In genomic region chr13:48528123-48528871, GRCm38 (mm10) we compare ENCODE assay signal across 9 mouse cellular contexts. TPM values are rescaled to one million over a fixed set of nuclear protein-coding genes. Genes with fewer than 3 reads are reported as not detected.
DNase-seq lines count a peak whose midpoint lies in the region; ATAC-seq lines count a peak whose summit lies in the region.
"Had no signal": no experiment of that assay in that cellular context is flagged by ENCODE, and none has a peak within 500 bp of the region (broad histone marks: within the 10 kb centered on the region; RNA-seq: fewer than 3 reads in every experiment).

No protein-coding gene starts in this region.

- WGBS in intestine, embryonic 16.5 days = 51% methylated on average over 15 of the region's 15 CpGs
- 57% methylated on average over 15 of the region's 15 CpGs for WGBS in midbrain, embryonic 11.5 days

- ATAC-seq in intestine, embryonic 16.5 days = peak; percentile 73
- ATAC-seq in midbrain, embryonic 11.5 days (ENCODE audit: low FRiP score) = peak; percentile 67

- no peaks in the 10 kb centered on the region for H3K27me3 ChIP-seq in intestine, embryonic 16.5 days (replicated peaks; ENCODE audit: control insufficient read depth, insufficient read depth, low read length)
- no peaks in the 10 kb centered on the region for H3K27me3 ChIP-seq in midbrain, embryonic 11.5 days (ENCODE audit: control insufficient read depth, insufficient read depth, low read length)
- H3K27me3 ChIP-seq in splenic B cell, adult 2 months (ENCODE audit: control insufficient read depth, insufficient read depth, low read length, poor library complexity, severe bottlenecking) = no peaks in the 10 kb centered on the region
- H3K27me3 ChIP-seq: embryonic facial prominence, embryonic 15.5 days had no signal

- no peaks in the 10 kb centered on the region for H3K9me3 ChIP-seq in intestine, embryonic 16.5 days (ENCODE audit: control insufficient read depth, low read length)
- H3K9me3 ChIP-seq in midbrain, embryonic 11.5 days (ENCODE audit: control insufficient read depth, low read length) = no peaks in the 10 kb centered on the region
- H3K9me3 ChIP-seq: embryonic facial prominence, embryonic 15.5 days had no signal

- peak; percentile 33 for DNase-seq in urinary bladder, postnatal 25 days (ENCODE audit: low spot score)
- no peak for DNase-seq in urinary bladder, adult 2 months (ENCODE audit: low spot score)
- peak; percentile 72 to 81 for DNase-seq in cerebellum, postnatal 14 days
- peak; percentile 23 for DNase-seq in gastrocnemius, postnatal 10 days
- peak; percentile 80 to 84 for DNase-seq in left cerebral cortex, postnatal 14 days (ENCODE audit: low spot score in 2 of 2)
- DNase-seq in midbrain, embryonic 11.5 days (ENCODE audit: low spot score, missing footprints) = peak; percentile 96
- peak; percentile 88 for DNase-seq in splenic B cell, adult 2 months (ENCODE audit: low read depth, low spot score)

- H3K36me3 ChIP-seq in intestine, embryonic 16.5 days (ENCODE audit: control insufficient read depth, insufficient read depth, low read length) = no peaks in the 10 kb centered on the region
- H3K36me3 ChIP-seq in midbrain, embryonic 11.5 days (ENCODE audit: control insufficient read depth, insufficient read depth, low read length) = no peaks in the 10 kb centered on the region
- H3K36me3 ChIP-seq in splenic B cell, adult 2 months (ENCODE audit: control insufficient read depth, insufficient read depth, low read length, poor library complexity, severe bottlenecking) = no peaks in the 10 kb centered on the region
- H3K36me3 ChIP-seq: embryonic facial prominence, embryonic 15.5 days had no signal

- no peak overlapping the region for H3K9ac ChIP-seq in intestine, embryonic 16.5 days (ENCODE audit: low read depth, low read length)
- H3K9ac ChIP-seq in midbrain, embryonic 11.5 days (ENCODE audit: low read length) = no peak overlapping the region
- H3K9ac ChIP-seq: embryonic facial prominence, embryonic 15.5 days had no signal

- H3K27ac ChIP-seq in intestine, embryonic 16.5 days (ENCODE audit: low read length) = no peak overlapping the region
- no peak overlapping the region for H3K27ac ChIP-seq in midbrain, embryonic 11.5 days (ENCODE audit: low read depth, low read length)
- H3K27ac ChIP-seq: embryonic facial prominence, embryonic 15.5 days had no signal

- no peak overlapping the region for H3K4me2 ChIP-seq in intestine, embryonic 16.5 days (ENCODE audit: low read depth, low read length)
- no peak overlapping the region for H3K4me2 ChIP-seq in midbrain, embryonic 11.5 days
- H3K4me2 ChIP-seq: embryonic facial prominence, embryonic 15.5 days had no signal

- no peak overlapping the region for H3K4me3 ChIP-seq in intestine, embryonic 16.5 days (ENCODE audit: low read length)
- H3K4me3 ChIP-seq in midbrain, embryonic 11.5 days (ENCODE audit: low read depth, low read length) = no peak overlapping the region
- H3K4me3 ChIP-seq: embryonic facial prominence, embryonic 15.5 days had no signal

- intact Hi-C loops in left cerebral cortex, postnatal 14 days (cut with DNase I) = loop anchor here (1.0 to 10.0 kb wide), 3 partner anchors 45 to 277 kb away; no protein-coding TSS in a partner anchor

- no peaks in the 10 kb centered on the region for H3K4me1 ChIP-seq in intestine, embryonic 16.5 days (ENCODE audit: control insufficient read depth, insufficient read depth, low read length)
- H3K4me1 ChIP-seq in midbrain, embryonic 11.5 days (ENCODE audit: control insufficient read depth, insufficient read depth, low read length) = no peaks in the 10 kb centered on the region

RNA-seq across cellular contexts. Expression of gene A830005F24Rik, which starts 14.9 kb away (rescaled TPM):
- 0.22 and 0.25 TPM in 2 replicates for polyA plus RNA-seq in urinary bladder, adult 2 months (2012; rRNA removed)
- total RNA-seq in gastrocnemius, postnatal 10 days (2021) = not detected
- polyA plus RNA-seq in intestine, embryonic 16.5 days (2015; fragmentation: Nextera tagmentation; extraction: Ambion mirVana) = 0.57 and 0.60 TPM in 2 replicates
- total RNA-seq in left cerebral cortex, postnatal 14 days (2021) = 1 to 10 TPM; 1.3 to 1.8 TPM
- polyA plus RNA-seq in midbrain, embryonic 11.5 days (2014; fragmentation: Nextera tagmentation; extraction: Ambion mirVana) = 2.9 and 3.1 TPM in 2 replicates

RNA-seq across cellular contexts. Expression of gene Zfp169, which starts 15.0 kb away (rescaled TPM):
- polyA plus RNA-seq in urinary bladder, adult 2 months (2012; rRNA removed) = 7.5 and 9.8 TPM in 2 replicates
- 1 to 10 TPM; 2.8 to 3.1 TPM for total RNA-seq in gastrocnemius, postnatal 10 days (2021)
- polyA plus RNA-seq in intestine, embryonic 16.5 days (2015; fragmentation: Nextera tagmentation; extraction: Ambion mirVana) = 2.1 and 3.2 TPM in 2 replicates
- total RNA-seq in left cerebral cortex, postnatal 14 days (2021) = 10 to 100 TPM; 19.8 to 20.5 TPM
- polyA plus RNA-seq in midbrain, embryonic 11.5 days (2014; fragmentation: Nextera tagmentation; extraction: Ambion mirVana) = 8.5 and 9.0 TPM in 2 replicates
